Mouse (Mus musculus) macrophage (primary cell): ENCODE results near the gene Tbcb. TPM values are rescaled to one million over a fixed set of nuclear protein-coding genes. Genes with fewer than 3 reads are reported as not detected.
"Not testable (repeated sequence)": the region's sequence is repeated elsewhere in the genome, so short reads cannot be mapped to it uniquely, and the experiment has no call there.

Experiments used
- H3K27ac ChIP-seq: fragments of 350-480 bp; formaldehyde crosslinking; 2 replicates; pipeline ENCODE4 v1.9.0; 2021
- H3K36me3 ChIP-seq: fragments of 350-480 bp; formaldehyde crosslinking; 2 replicates; pipeline ENCODE4 v1.9.0; 2021; ENCODE audit errors: inconsistent target
- H3K4me3 ChIP-seq: fragments of 350-480 bp; formaldehyde crosslinking; 2 replicates; pipeline ENCODE4 v1.9.0; 2021; ENCODE audit errors: inconsistent target
- H3K79me2 ChIP-seq: fragments of 350-480 bp; formaldehyde crosslinking; 2 replicates; pipeline ENCODE4 v1.9.0; 2021; ENCODE audit errors: inconsistent target
- WGBS: methylation state at CpG from one replicate; pipeline ENCODE4 v1.1.7; 2026; ENCODE audit warnings: inconsistent platforms; ENCODE audit not compliant: missing documents; 5-methylcytosine and 5-hydroxymethylcytosine counted together
- polyA plus RNA-seq: library from polyadenylated mRNA; stranded (reverse); fragments of 250-400 nt; gene quantifications from 3 replicates; pipeline ENCODE4 v1.2.4, GENCODE M21; 2018; ENCODE audit warnings: inconsistent platforms

Tbcb gene
- polyA plus RNA-seq, 1 experiment from 2014 or later, result 57.6 TPM

- peak overlapping the region; percentile 94 for H3K27ac ChIP-seq
- peaks cover 44% of the 10 kb centered on the region for H3K79me2 ChIP-seq
- under 1% methylated on average over 24 of the region's 26 CpGs for WGBS
- peak overlapping the region; percentile 99 for H3K4me3 ChIP-seq
- peaks cover 32% of the 10 kb centered on the region for H3K36me3 ChIP-seq
Measured at GRCm38 (mm10) chr7:30194101-30194831, 37.8 kb downstream of the Tbcb start.

- H3K4me3 ChIP-seq, result peak overlapping the region; percentile 99
- H3K27ac ChIP-seq, result peak overlapping the region; percentile 94
- WGBS, result 6% methylated on average over 20 of the region's 26 CpGs
- H3K79me2 ChIP-seq, result peaks cover 44% of the 10 kb centered on the region
- H3K36me3 ChIP-seq, result peaks cover 38% of the 10 kb centered on the region
Measured at GRCm38 (mm10) chr7:30193581-30194100, 38.4 kb downstream of the Tbcb start.

- peaks cover 44% of the 10 kb centered on the region for H3K79me2 ChIP-seq
- H3K4me3 ChIP-seq, result peak overlapping the region; percentile 99; the same call in 1 of the 2 replicates
- H3K36me3 ChIP-seq, result peaks cover 44% of the 10 kb centered on the region
- 73% methylated on average over 9 of the region's 9 CpGs for WGBS
- no peak overlapping the region; the same call in 1 of the 2 replicates for H3K27ac ChIP-seq
Measured at GRCm38 (mm10) chr7:30193013-30193412, 39.1 kb downstream of the Tbcb start.

GRCm38 (mm10) chr7:30192088-30192487 is 40.0 kb downstream of the Tbcb start:
- Histone ChIP-seq H3K79me2 (peaks cover 44% of the 10 kb centered on the region), H3K4me3 (no peak overlapping the region), H3K27ac (no peak overlapping the region), H3K36me3 (peaks cover 54% of the 10 kb centered on the region)
- WGBS, result 99% methylated on average over 12 of the region's 12 CpGs

GRCm38 (mm10) chr7:30189116-30189491 is 43.0 kb downstream of the Tbcb start:
- 93% methylated on average over 4 of the region's 4 CpGs for WGBS
- peaks cover 60% of the 10 kb centered on the region for H3K36me3 ChIP-seq
- no peak overlapping the region for H3K4me3 ChIP-seq
- H3K27ac ChIP-seq, result no peak overlapping the region
- peaks cover 37% of the 10 kb centered on the region for H3K79me2 ChIP-seq

GRCm38 (mm10) chr7:30188344-30189115 is 43.5 kb downstream of the Tbcb start:
- H3K79me2 ChIP-seq, result peaks cover 33% of the 10 kb centered on the region
- H3K36me3 ChIP-seq, result peaks cover 60% of the 10 kb centered on the region
- WGBS, result 94% methylated on average over 11 of the region's 12 CpGs
- no peak overlapping the region for H3K4me3 ChIP-seq
- no peak overlapping the region for H3K27ac ChIP-seq

- peak overlapping the region; percentile 52 for H3K27ac ChIP-seq
- 95% methylated on average over 13 of the region's 13 CpGs for WGBS
- peak overlapping the region; percentile 27; the same call in 1 of the 2 replicates for H3K4me3 ChIP-seq
- H3K36me3 ChIP-seq, result peaks cover 28% of the 10 kb centered on the region
- H3K79me2 ChIP-seq, result no peaks in the 10 kb centered on the region
Measured at GRCm38 (mm10) chr7:30184641-30185348, 47.3 kb downstream of the Tbcb start.

- no peaks in the 10 kb centered on the region for H3K79me2 ChIP-seq
- 2% methylated on average over 11 of the region's 11 CpGs for WGBS
- H3K27ac ChIP-seq, result peak within 1 kb of the TSS; percentile 52
- H3K36me3 ChIP-seq, result peaks cover 24% of the 10 kb centered on the region
- peak within 1 kb of the TSS; percentile 27 for H3K4me3 ChIP-seq
Measured at GRCm38 (mm10) chr7:30183879-30184289, 48.2 kb downstream of the Tbcb start, which contains the start of gene Cox7a1. Gene Cox7a1 (plus strand): TSS chr7:30184144.

GRCm38 (mm10) chr7:30183189-30183588 is 48.9 kb downstream of the Tbcb start:
- whole genome bisulfite sequencing, result 86% methylated on average over 3 of the region's 7 CpGs
- not testable (repeated sequence) for H3K79me2 ChIP-seq, H3K4me3 ChIP-seq, H3K27ac ChIP-seq
- H3K36me3 ChIP-seq, result peaks cover 24% of the 10 kb centered on the region

- H3K4me3 ChIP-seq, H3K79me2 ChIP-seq, H3K27ac ChIP-seq: not testable (repeated sequence)
- WGBS, result 90% methylated on average over 10 of the region's 10 CpGs
- peaks cover 19% of the 10 kb centered on the region for H3K36me3 ChIP-seq
Measured at GRCm38 (mm10) chr7:30181929-30182328, 50.1 kb downstream of the Tbcb start.

GRCm38 (mm10) chr7:30181308-30181707 is 50.8 kb downstream of the Tbcb start:
- WGBS, result 4% methylated on average over 4 of the region's 4 CpGs
- Histone ChIP-seq H3K79me2 (no peaks in the 10 kb centered on the region), H3K27ac (no peak overlapping the region), H3K36me3 (peaks cover 14% of the 10 kb centered on the region; the same call in 1 of the 2 replicates), H3K4me3 (no peak overlapping the region)

- H3K27ac ChIP-seq, result no peak overlapping the region
- H3K79me2 ChIP-seq, result no peaks in the 10 kb centered on the region
- WGBS, result 97% methylated on average over 11 of the region's 11 CpGs
- H3K36me3 ChIP-seq, result peaks cover 14% of the 10 kb centered on the region; the same call in 1 of the 2 replicates
- no peak overlapping the region for H3K4me3 ChIP-seq
Measured at GRCm38 (mm10) chr7:30178256-30178655, 53.8 kb downstream of the Tbcb start.

- no peak overlapping the region for H3K4me3 ChIP-seq
- 36% methylated on average over 12 of the region's 12 CpGs for WGBS
- no peaks in the 10 kb centered on the region for H3K79me2 ChIP-seq
- no peak overlapping the region for H3K27ac ChIP-seq
- peaks cover 14% of the 10 kb centered on the region; the same call in 1 of the 2 replicates for H3K36me3 ChIP-seq
Measured at GRCm38 (mm10) chr7:30176474-30176873, 55.6 kb downstream of the Tbcb start.
